Mouse (Mus musculus): ENCODE results near the gene Sipa1l1.
A peak's percentile ranks its signal among the peaks of the same experiment; 100 is the strongest.
"Not testable (repeated sequence)": the region's sequence is repeated elsewhere in the genome, so short reads cannot be mapped to it uniquely, and the experiment has no call there.

Sipa1l1 gene

DNA sequence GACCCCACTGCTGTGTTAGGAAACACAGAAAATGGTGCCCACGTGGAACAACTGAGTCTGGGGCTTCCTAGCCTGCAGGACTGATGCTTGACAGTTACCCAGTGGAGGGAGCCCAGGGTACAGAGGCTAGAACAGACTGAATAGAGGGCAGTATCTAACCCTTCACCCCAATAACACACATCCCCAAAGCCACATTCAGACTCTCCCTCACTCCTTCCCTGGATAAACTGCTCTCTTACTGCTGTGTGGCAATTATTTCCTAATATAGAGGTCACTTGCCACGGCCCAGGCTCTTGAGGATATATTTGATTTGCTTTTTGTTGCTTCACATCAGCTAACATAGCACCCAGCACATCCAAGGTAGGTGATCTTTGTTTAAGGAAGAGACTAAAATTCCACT, 307.5 kb downstream of the Sipa1l1 start:
- no peak for DNase-seq (ENCODE audit: low read depth)

DNA sequence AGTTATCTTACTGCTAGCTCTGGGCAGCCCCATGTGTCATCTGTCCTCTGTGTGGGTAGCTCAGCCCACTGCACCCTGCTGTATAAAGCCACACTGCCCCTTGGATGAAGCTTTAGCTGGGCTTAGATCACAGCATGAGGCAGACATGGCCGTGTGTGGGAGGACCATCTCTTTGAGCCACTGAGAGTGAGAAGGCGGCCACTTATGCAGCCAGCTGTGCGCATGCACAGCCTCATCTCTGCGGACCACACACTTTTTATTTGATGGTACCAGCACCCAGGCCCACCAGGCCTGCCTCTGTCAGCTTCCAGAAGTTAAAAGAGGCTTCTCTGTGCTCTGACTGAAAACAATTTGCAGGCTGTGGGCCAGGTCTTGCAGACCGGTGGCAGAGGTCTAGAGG, 308.7 kb downstream of the Sipa1l1 start:
- no peak for DNase-seq (ENCODE audit: low read depth)

DNA sequence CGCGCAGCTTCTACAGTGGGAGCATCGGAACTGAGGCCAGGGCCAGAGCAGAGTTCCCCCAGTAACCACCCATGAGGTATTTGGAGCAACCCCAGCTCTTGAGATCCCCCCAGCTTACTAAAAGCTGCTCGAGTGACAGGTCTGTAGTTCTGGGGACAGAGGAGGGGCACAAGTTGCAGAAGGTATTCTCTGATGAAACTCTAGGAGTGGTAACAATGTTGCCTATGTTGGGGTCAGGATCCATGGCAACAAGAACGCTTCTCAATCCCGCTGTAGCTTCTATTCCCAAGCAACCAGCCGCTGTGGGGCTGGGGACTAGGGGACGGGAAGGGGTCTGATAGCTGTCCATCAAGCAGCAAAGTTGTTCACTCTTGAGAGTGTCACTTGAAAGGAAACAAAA, 309.1 kb downstream of the Sipa1l1 start:
- no peak for DNase-seq (ENCODE audit: low read depth)

DNA sequence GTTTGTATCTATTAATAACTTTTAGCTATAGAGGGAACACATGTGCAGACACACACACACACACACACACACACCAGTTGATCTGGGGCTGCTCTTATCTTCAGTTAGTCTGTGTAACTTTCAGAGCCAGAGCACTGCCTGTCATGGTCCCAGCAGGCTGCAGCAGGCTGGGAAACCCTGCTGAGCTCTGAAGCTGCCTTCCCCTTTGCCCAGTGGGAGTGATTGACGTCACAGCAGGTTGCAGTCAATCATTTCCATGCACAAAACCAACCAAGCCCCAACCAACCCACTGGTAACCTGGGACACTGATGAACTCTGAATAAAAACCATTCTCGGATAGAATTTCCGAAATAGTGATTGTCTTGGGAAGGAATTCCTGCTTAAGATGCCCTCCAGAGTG, 310.3 kb downstream of the Sipa1l1 start:
- DNase-seq (ENCODE audit: low read depth): no peak

DNA sequence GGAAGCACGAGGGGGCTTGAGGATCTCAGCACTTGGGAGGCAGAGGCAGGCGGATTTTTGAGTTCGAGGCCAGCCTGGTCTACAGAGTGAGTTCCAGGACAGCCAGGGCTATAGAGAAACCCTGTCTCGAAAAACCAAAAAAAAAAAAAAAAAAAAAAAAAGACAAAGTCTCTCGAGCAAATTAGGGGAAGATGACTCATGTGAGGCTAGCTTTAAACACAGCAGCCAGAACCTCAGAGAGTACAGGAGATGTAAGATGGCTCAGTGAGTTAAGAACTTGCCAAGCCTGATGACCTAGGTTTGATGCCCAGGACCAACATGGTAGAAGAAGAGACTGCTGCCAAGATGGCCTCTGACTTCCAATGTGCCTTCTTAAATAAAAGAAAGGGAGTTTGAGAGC, 311.3 kb downstream of the Sipa1l1 start:
- DNase-seq (ENCODE audit: low read depth): not testable (repeated sequence)

DNA sequence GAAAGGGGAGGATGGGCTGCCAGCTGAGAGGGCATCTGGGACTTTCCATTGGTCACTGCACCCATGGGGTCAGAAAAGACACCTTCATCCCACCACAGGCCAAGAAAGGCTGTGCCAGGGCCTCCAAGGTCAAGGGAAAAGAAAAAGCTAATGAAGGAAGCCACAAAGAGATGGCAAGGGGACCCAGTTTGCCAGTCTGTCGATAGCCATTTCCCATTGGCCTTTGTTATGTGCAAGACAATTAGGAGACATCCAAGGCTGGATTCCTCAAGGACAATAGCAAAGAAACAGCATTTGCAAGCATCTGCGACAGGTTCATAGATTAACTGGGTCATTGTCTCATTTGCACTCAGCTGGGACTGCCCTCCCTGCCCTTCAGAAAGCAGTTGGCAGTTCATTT, 316.3 kb downstream of the Sipa1l1 start:
- DNase-seq (ENCODE audit: low read depth): no peak

DNA sequence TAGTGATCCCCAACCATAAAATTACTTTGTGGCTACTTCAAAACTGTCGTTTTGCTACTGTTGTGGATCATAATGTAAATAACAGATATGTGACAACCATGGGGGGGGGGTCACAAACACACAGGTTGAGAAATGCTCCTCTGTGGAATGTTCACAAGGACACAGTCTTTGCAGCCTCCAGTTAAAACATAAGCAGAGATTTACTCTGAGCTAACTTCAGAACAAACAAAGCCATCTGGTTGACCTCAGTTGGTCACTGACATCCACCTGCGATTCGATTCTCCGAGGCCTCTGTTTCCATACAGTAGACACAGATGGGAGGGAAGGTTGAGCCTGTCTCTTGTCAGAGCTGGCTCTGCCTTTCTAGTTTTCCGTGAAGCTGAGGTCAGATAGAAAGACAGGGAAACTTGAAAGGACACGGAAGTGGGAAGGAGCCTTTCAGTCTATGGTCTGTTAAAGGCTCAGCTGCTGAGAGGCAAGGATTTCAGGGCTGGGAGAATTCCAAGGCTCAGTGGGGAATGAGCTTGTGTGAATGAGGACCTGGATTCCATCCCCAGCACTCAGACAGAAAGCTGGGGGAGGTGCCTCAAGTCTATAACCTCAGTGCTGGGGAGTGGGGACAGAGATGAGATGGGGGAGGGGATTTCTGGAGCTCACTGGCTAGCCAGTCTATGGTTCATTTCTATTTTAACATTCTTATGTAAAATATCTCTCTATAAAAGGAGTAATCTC, 317.9 kb downstream of the Sipa1l1 start:
- no peak for DNase-seq (ENCODE audit: low read depth)

DNA sequence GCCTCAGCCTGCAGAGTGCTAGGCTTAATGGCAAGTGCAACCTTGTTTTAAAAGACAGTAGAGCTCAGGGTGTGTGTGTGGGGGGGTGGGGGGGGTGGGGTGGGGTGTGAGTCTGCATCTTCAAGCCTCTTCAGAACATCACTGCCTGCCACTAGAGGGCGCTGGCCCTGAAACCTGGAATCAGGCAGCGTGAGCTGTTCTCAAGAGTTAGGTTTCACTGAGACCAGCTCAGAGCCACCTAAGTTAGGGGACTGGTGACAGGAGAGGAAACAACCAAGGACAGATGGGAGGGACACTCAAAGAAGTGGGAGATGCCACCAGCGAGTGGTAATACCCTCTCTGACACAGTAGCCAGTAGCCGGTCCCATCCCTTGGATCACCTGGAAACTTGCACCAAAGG, 320.0 kb downstream of the Sipa1l1 start:
- peak; percentile 40 for DNase-seq (ENCODE audit: low read depth)

DNA sequence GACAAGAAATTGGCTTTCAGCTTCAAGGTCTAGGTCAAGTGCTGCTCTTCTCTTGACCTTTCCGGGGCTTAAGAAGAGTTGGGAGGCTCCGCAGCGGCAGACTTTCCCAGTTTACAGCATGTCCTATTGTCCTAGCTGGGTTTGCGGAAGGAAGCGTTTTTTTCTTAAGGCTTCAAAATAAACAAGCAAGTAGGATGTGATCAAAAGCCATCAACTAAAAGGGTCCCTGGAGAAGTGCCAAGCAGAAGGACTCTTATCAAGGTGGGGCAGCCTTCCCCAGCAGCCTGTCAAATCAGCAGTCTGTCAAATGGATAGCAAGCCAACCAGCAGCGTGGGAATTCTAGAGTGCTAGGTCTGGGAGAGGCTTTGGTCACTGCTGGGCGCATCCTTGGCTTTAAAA, 320.5 kb downstream of the Sipa1l1 start:
- DNase-seq (ENCODE audit: low read depth): no peak

DNA sequence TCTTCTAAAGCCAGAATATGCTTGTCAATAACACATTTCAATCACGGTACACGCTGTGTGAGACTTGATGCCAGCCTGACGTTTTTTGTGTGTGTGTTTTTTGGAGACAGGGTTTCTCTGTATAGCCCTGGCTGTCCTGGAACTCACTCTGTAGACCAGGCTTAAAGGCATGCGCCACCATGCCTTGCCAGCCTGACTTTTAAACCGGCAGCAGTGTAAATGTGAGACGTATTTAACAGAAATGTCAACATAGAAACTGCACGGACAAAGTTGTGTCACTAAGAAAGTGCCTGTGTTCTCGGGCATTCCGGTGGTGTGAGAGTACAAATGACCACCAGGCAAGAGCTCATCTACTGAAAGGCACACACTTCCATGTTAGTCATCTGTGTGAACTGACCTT, 323.3 kb downstream of the Sipa1l1 start:
- DNase-seq (ENCODE audit: low read depth): no peak

DNA sequence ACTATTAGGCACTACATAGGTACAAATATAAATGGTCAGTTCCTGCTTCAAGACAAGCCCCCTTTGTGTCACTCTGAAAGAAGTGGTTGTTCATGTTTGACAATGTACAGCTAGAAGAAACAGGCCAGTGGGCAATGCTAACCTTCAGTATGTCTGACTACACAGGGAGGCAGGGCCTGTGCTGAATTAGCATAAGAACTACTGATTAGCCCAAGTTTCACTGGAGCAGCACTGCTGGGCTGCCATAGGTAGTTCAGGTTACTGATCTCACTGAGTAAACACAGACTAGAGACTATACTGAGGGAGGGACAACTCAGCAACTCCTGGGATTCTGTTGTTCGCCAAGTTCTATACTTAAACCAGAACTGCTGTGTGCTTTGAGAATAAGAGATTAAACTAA, 324.1 kb downstream of the Sipa1l1 start:
- DNase-seq (ENCODE audit: low read depth): not testable (repeated sequence)

DNA sequence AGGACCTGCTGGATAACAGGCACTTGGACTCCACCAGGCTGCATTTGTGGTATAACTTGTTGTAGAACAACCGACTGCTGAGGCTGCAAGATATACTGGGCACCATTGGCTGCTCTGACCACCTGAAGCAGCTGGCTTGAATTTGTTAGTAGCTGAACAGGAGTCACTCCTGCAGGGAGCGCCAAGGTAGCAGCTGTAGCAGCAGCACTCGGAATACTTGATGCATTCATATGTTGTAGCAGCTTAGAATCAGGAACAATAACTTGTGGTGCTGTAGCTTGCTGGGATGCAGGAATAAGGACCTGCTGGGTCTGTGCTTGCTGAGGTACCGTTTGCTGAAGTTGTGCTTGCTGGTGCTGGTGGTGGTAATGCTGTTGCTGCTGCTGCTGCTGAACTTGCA, 326.8 kb downstream of the Sipa1l1 start:
- DNase-seq (ENCODE audit: low read depth): no peak

DNA sequence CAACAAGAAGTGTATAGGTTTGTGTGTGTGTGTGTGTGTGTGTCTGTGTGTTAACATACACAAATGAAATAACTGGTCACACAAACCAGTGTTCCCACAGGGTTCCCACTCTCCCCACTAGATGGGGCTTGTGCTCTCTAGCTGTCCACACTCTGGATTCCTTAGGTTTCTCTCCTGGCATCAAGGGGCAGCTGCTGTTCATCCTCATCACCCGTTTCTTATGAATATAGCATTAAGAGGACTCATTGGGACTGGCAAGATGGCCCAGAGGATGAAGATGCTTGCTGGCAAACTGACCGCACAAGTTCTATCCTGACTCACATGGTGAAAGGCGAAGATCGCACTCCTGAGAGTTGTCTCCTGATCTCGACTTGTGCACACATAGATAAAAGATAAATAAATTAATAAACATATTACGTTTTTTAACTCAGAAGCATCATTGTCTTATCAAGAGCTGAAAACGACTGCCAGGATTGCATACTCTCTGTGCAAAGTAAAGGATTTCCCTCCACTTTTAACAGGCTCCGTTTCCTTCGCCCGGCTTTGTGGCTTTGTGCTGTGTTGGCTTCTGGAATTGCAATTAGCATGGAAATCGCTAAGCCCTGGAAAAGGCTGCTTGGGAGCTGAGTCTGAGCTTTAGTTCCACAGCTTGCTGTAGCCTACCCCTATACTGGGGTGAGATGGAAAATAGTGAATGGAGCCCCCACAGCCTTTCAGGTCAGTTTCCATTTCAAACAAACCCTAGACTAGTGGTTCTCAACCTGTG, 328.9 kb downstream of the Sipa1l1 start:
- no peak for DNase-seq (ENCODE audit: low read depth)

DNA sequence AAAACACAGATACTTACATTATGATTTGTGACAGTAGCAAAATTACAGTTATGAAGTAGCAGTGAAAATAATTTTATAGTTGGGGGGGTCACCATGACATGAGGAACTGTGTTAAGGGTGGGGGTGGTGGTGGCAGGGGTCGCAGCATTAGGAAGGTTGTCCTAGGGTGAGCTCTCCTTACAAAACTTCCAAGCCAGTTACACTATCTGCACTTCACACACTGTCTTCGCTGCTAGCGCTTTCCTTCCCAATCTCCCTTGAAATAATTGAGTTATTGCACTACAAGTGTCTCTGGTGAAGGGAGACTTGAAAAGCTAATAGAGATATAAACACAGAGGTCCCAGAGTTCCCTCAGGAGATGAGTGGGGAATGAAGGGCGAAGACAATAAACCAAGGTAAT, 329.6 kb downstream of the Sipa1l1 start:
- no peak for DNase-seq (ENCODE audit: low read depth)

DNA sequence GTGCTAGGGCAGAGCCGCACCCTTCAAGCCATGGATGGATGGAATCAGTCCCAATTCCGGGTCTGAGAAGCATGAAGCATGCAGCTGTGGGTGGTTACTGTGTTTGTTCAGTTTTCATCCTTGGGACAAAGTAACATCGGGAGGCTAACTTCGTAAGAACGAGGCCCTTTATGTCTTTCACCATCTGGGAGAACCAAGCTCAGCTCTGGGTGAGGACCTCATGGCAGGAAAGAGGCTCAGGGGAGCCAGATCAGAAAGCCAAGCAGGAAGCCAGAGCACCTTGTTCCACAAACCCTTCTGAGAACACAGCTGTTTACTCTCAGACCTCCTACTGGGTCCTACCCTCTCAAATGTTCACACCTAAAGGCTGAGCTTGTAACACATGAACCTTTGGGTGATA, 330.6 kb downstream of the Sipa1l1 start:
- DNase-seq (ENCODE audit: low read depth): no peak
